Mouse (Mus musculus): ENCODE results near the gene Abcc4. TPM values are rescaled to one million over a fixed set of nuclear protein-coding genes. Genes with fewer than 3 reads are reported as not detected.

Abcc4 gene
- total and polyA plus RNA-seq, 3 experiments = 10.4 to 28.7 (median 26.5) TPM

DNA sequence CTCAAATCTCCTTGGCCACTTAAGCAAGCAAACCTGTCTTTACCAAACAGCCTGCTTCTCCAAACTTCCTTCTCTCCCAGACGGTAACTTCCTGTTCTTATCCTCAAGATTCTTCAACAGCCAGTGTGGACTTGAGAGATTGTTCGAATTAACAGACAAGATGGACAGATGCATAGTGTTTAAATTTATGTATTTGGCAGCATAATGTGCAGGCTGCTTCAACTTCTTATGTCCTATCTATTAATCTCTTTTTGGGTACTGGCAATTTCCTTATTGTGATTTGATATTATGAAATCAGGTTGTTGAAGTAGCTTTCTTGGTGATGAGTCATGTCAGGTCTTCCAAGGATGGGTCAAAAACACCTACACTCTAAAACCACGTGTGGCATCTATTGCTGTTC lies 229.7 kb downstream of the Abcc4 start:
- Histone ChIP-seq H3K79me2 (replicated peaks; ENCODE audit: control insufficient read depth, extremely low read depth, insufficient read depth, poor library complexity, severe bottlenecking) (no peaks in the 10 kb centered on the region), H3K9me3 (replicated peaks; ENCODE audit: low read length) (peaks cover 2% of the 10 kb centered on the region), H3K27ac (ENCODE audit: insufficient read depth, low read depth) (no peak overlapping the region), H3K4me3 (replicated peaks in 1 of 3; ENCODE audit: low read depth in 2 of 3, low read length in 2 of 3, poor library complexity in 1 of 3) (no peak overlapping the region), H3K9ac (ENCODE audit: insufficient read depth, low read depth) (no peak overlapping the region), H3K4me1 (ENCODE audit: control insufficient read depth in 1 of 2, insufficient read depth in 2 of 2) (peaks cover 6 to 28% of the 10 kb centered on the region in 2 experiments), H3K4me2 (ENCODE audit: insufficient read depth, low read depth, poor library complexity, severe bottlenecking) (no peak overlapping the region), H3K36me3 (replicated peaks in 1 of 2; ENCODE audit: control insufficient read depth in 1 of 2, insufficient read depth in 1 of 2, low read length in 1 of 2) (no peaks in the 10 kb centered on the region), H3K27me3 (replicated peaks) (no peaks in the 10 kb centered on the region)
- dilution Hi-C loops (cut with MboI; ENCODE audit: extremely low pct_ligation_motif_present, extremely low pct_unique_long_range_greater_than_20kb, low sequenced_read_pairs) (no loop called here), in situ Hi-C loops (cut with MboI; ENCODE audit: low pct_ligation_motif_present, low pct_unique_long_range_greater_than_20kb, low sequenced_read_pairs) (no loop called here)
- TF ChIP-seq MAFK (IDR thresholded peaks at IDR 0.05; ENCODE audit: insufficient replicate concordance, low read length) = no peak
- TF ChIP-seq RCOR1 (conservative IDR thresholded peaks at IDR 0.05; ENCODE audit: low read depth, low read length) = no peak
- TF ChIP-seq ZC3H11A (IDR thresholded peaks at IDR 0.05; ENCODE audit: low read depth, low read length) = no peak
- TF ChIP-seq POLR2A (IDR thresholded peaks at IDR 0.05; ENCODE audit: low read depth, low read length) = no peak
- no peak for TF ChIP-seq ZKSCAN1 (IDR thresholded peaks at IDR 0.05; ENCODE audit: borderline replicate concordance, low read depth, low read length)
- TF ChIP-seq UBTF (IDR thresholded peaks at IDR 0.05; ENCODE audit: low read depth, low read length) = no peak
- no peak for TF ChIP-seq BHLHE40 (IDR thresholded peaks at IDR 0.05; ENCODE audit: low read depth, low read length)
- no peak for TF ChIP-seq ELF1 (IDR thresholded peaks at IDR 0.05; ENCODE audit: low read depth, low read length)
- TF ChIP-seq USF1 (IDR thresholded peaks at IDR 0.05; ENCODE audit: low read depth, low read length) = no peak
- no peak for TF ChIP-seq ZMIZ1 (IDR thresholded peaks at IDR 0.05; ENCODE audit: low read depth, low read length)
- no peak for TF ChIP-seq MYC (IDR thresholded peaks at IDR 0.05; ENCODE audit: low read depth, low read length)
- no peak for TF ChIP-seq EP300 (IDR thresholded peaks at IDR 0.05; ENCODE audit: low read length)
- TF ChIP-seq MAX (IDR thresholded peaks at IDR 0.05; ENCODE audit: low read length) = no peak
- no peak for TF ChIP-seq CHD2 (IDR thresholded peaks at IDR 0.05; ENCODE audit: low read length)
- no peak for TF ChIP-seq CHD1 (IDR thresholded peaks at IDR 0.05; ENCODE audit: low read depth, low read length)
- no peak for TF ChIP-seq ETS1 (conservative IDR thresholded peaks at IDR 0.05; ENCODE audit: low read depth, low read length)
- TF ChIP-seq NELFE (IDR thresholded peaks at IDR 0.05; ENCODE audit: low read depth, low read length) = no peak
- TF ChIP-seq JUND (conservative IDR thresholded peaks at IDR 0.05; ENCODE audit: low read depth, low read length) = no peak
- no peak for TF ChIP-seq NRF1 (IDR thresholded peaks at IDR 0.05; ENCODE audit: low read depth, low read length)
- no peak for DNase-seq (ENCODE audit: extremely low read depth)

DNA sequence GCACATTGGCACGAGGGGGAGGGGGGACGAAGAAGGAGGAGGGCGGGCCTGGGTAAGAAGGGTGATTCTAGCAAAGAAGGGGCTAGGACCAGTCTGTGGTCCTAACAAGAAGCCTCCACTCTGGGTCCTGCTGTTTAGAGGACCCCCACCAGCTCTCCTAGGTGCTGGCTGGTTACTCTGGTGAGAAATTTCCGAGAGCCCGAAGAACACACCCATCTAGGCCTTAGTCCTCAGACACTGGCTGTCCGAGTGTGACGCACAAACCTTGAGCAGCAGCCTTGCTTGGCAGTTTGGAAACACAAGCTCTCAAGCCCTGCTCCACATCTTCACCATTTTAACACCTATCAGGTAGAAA lies 230.9 kb downstream of the Abcc4 start:
- Histone ChIP-seq H3K27me3 (replicated peaks) (peaks cover 1% of the 10 kb centered on the region), H3K9ac (ENCODE audit: insufficient read depth, low read depth) (no peak overlapping the region), H3K4me1 (ENCODE audit: control insufficient read depth in 1 of 2, insufficient read depth in 2 of 2) (peaks cover 5 to 19% of the 10 kb centered on the region in 2 experiments), H3K4me3 (replicated peaks in 1 of 3; ENCODE audit: low read depth in 2 of 3, low read length in 2 of 3, poor library complexity in 1 of 3) (no peak overlapping the region), H3K4me2 (ENCODE audit: insufficient read depth, low read depth, poor library complexity, severe bottlenecking) (no peak overlapping the region), H3K36me3 (replicated peaks in 1 of 2; ENCODE audit: control insufficient read depth in 1 of 2, insufficient read depth in 1 of 2, low read length in 1 of 2) (no peaks in the 10 kb centered on the region), H3K27ac (ENCODE audit: insufficient read depth, low read depth) (no peak overlapping the region), H3K79me2 (replicated peaks; ENCODE audit: control insufficient read depth, extremely low read depth, insufficient read depth, poor library complexity, severe bottlenecking) (no peaks in the 10 kb centered on the region), H3K9me3 (replicated peaks; ENCODE audit: low read length) (peaks cover 4% of the 10 kb centered on the region)
- no peak for DNase-seq (ENCODE audit: extremely low read depth)
- dilution Hi-C loops (cut with MboI; ENCODE audit: extremely low pct_ligation_motif_present, extremely low pct_unique_long_range_greater_than_20kb, low sequenced_read_pairs) = no loop called here
- no peak for TF ChIP-seq BHLHE40 (IDR thresholded peaks at IDR 0.05; ENCODE audit: low read depth, low read length)
- TF ChIP-seq PAX5 (IDR thresholded peaks at IDR 0.05; ENCODE audit: low read length) = no peak
- TF ChIP-seq MEF2A (IDR thresholded peaks at IDR 0.05; ENCODE audit: borderline replicate concordance, low read depth, low read length) = no peak
- no peak for TF ChIP-seq JUN (IDR thresholded peaks at IDR 0.05; ENCODE audit: insufficient read depth, low read depth, low read length)
- TF ChIP-seq MAX (IDR thresholded peaks at IDR 0.05; ENCODE audit: low read length) = no peak
- no peak for TF ChIP-seq E2F4 (IDR thresholded peaks at IDR 0.05; ENCODE audit: insufficient replicate concordance, low read depth, low read length)
- TF ChIP-seq TBP (conservative IDR thresholded peaks at IDR 0.05; ENCODE audit: low read depth, low read length) = no peak
- no peak for TF ChIP-seq MAFK (IDR thresholded peaks at IDR 0.05; ENCODE audit: insufficient replicate concordance, low read length)
- TF ChIP-seq USF2 (conservative IDR thresholded peaks at IDR 0.05; ENCODE audit: low read depth, low read length) = no peak
- no peak for TF ChIP-seq SIN3A (IDR thresholded peaks at IDR 0.05; ENCODE audit: low read length)
- no peak for TF ChIP-seq KAT2A (IDR thresholded peaks at IDR 0.05; ENCODE audit: insufficient replicate concordance, low read length)
- TF ChIP-seq HCFC1 (IDR thresholded peaks at IDR 0.05; ENCODE audit: low read depth, low read length) = no peak
- TF ChIP-seq MYC (IDR thresholded peaks at IDR 0.05; ENCODE audit: low read depth, low read length) = no peak
- no peak for TF ChIP-seq MXI1 (IDR thresholded peaks at IDR 0.05; ENCODE audit: low read depth, low read length)
- in situ Hi-C loops (cut with MboI; ENCODE audit: low pct_ligation_motif_present, low pct_unique_long_range_greater_than_20kb, low sequenced_read_pairs) = no loop called here
